Mouse (Mus musculus) kidney, embryonic 14.5 days (tissue): ENCODE results near the gene Pitpna. TPM values are rescaled to one million over a fixed set of nuclear protein-coding genes. Genes with fewer than 3 reads are reported as not detected.
A peak's percentile ranks its signal among the peaks of the same experiment; 100 is the strongest.

Source experiments
- ATAC-seq: fragments of 200-750 bp; cut with Nextera tagmentation; 2 replicates; pipeline ENCODE4 v1.8.0; 2017; ENCODE audit warnings: moderate number of reproducible peaks, mild to moderate bottlenecking, moderate TSS enrichment, moderate library complexity; ENCODE audit not compliant: low FRiP score, low TSS enrichment
- H3K27ac ChIP-seq: fragments of 300-500 bp; sonication (generic); 2 replicates; pipeline ENCODE4 v1.5.1; 2014; ENCODE audit warnings: low read depth, mild to moderate bottlenecking, low read length, moderate library complexity, mixed read lengths
- H3K27me3 ChIP-seq: fragments of 300-500 bp; sonication (generic); 2 replicates; pipeline ENCODE4 v1.6.1; 2014; ENCODE audit warnings: mild to moderate bottlenecking, low read length; ENCODE audit not compliant: control insufficient read depth, insufficient read depth
- H3K36me3 ChIP-seq: fragments of 300-500 bp; sonication (generic); 2 replicates; pipeline ENCODE4 v1.6.1; 2014; ENCODE audit warnings: low read length, mixed read lengths; ENCODE audit not compliant: control insufficient read depth, insufficient read depth
- H3K4me1 ChIP-seq: fragments of 300-500 bp; sonication (generic); 2 replicates; pipeline ENCODE4 v1.6.1; 2014; ENCODE audit warnings: low read length, mixed read lengths; ENCODE audit not compliant: control insufficient read depth, insufficient read depth
- H3K4me2 ChIP-seq: fragments of 300-500 bp; sonication (generic); replicated peaks from 2 replicates; pipeline ENCODE4 v1.6.1; 2014; ENCODE audit warnings: low read depth, mild to moderate bottlenecking, low read length
- H3K4me3 ChIP-seq: fragments of 300-500 bp; sonication (generic); 2 replicates; pipeline ENCODE4 v1.5.1; 2014; ENCODE audit warnings: mild to moderate bottlenecking, low read length
- H3K9ac ChIP-seq: fragments of 300-500 bp; sonication (generic); 2 replicates; pipeline ENCODE4 v1.6.1; 2014; ENCODE audit warnings: low read depth, mild to moderate bottlenecking, low read length, moderate library complexity
- H3K9me3 ChIP-seq: fragments of 300-500 bp; sonication (generic); 2 replicates; pipeline ENCODE4 v1.6.1; 2016; ENCODE audit warnings: low read length; ENCODE audit not compliant: control insufficient read depth
- WGBS: fragments of 180-500 bp; shearing (Covaris S2); extraction: QIAGEN DNeasy Blood & Tissue Kit; methylation state at CpG from one replicate; pipeline ENCODE4 v1.1.7; 2014; 5-methylcytosine and 5-hydroxymethylcytosine counted together
- polyA plus RNA-seq: library from polyadenylated mRNA; unstranded; fragments of >200 nt; fragmentation: Nextera tagmentation; extraction: Ambion mirVana; gene quantifications from 2 replicates; pipeline ENCODE4 v1.2.1, GENCODE M21; 2014

Gene Pitpna
- polyA plus RNA-seq, 1 experiment from 2014 or later: 99.5 TPM

- ATAC-seq: no peak
- Histone ChIP-seq H3K4me1 (peaks cover 25% of the 10 kb centered on the region), H3K36me3 (no peaks in the 10 kb centered on the region), H3K27ac (peak within 1 kb of the TSS; percentile 92), H3K9ac (peak within 1 kb of the TSS; percentile 80), H3K4me3 (peak within 1 kb of the TSS; percentile 73), H3K9me3 (no peaks in the 10 kb centered on the region), H3K4me2 (peak within 1 kb of the TSS; percentile 93), H3K27me3 (no peaks in the 10 kb centered on the region)
- 66% methylated on average over 7 of the region's 7 CpGs for WGBS
Observed at GRCm38 (mm10) chr11:75650311-75650710, 62.4 kb downstream of the Pitpna start, which contains the start of gene Myo1c. TSS of gene Myo1c (plus strand) at chr11:75650504.

GRCm38 (mm10) chr11:75650958-75651425 lies 63.1 kb downstream of the Pitpna start:
- no peak for ATAC-seq
- Histone ChIP-seq H3K9me3 (no peaks in the 10 kb centered on the region), H3K9ac (peak overlapping the region; percentile 80), H3K27ac (peak overlapping the region; percentile 92; the same call in 1 of the 2 replicates), H3K36me3 (no peaks in the 10 kb centered on the region), H3K4me1 (peaks cover 25% of the 10 kb centered on the region), H3K27me3 (no peaks in the 10 kb centered on the region), H3K4me3 (peak overlapping the region; percentile 73), H3K4me2 (peak overlapping the region; percentile 93)
- 48% methylated on average over 13 of the region's 13 CpGs for WGBS

GRCm38 (mm10) chr11:75651426-75652221 lies 63.7 kb downstream of the Pitpna start:
- Histone ChIP-seq H3K27me3 (no peaks in the 10 kb centered on the region), H3K9ac (peak overlapping the region; percentile 80), H3K36me3 (no peaks in the 10 kb centered on the region), H3K27ac (peak overlapping the region; percentile 92), H3K9me3 (no peaks in the 10 kb centered on the region), H3K4me1 (peaks cover 29% of the 10 kb centered on the region), H3K4me2 (peak overlapping the region; percentile 93), H3K4me3 (peak overlapping the region; percentile 73)
- ATAC-seq: peak; percentile 60
- WGBS: under 1% methylated on average over 51 of the region's 54 CpGs

- peak overlapping the region; percentile 92; the same call in 1 of the 2 replicates for H3K27ac ChIP-seq
- 17% methylated on average over 20 of the region's 20 CpGs for WGBS
- H3K27me3 ChIP-seq: no peaks in the 10 kb centered on the region
- peak overlapping the region; percentile 80 for H3K9ac ChIP-seq
- H3K4me2 ChIP-seq: peak overlapping the region; percentile 93
- no peaks in the 10 kb centered on the region for H3K9me3 ChIP-seq
- H3K36me3 ChIP-seq: peaks cover 3% of the 10 kb centered on the region
- H3K4me1 ChIP-seq: peaks cover 35% of the 10 kb centered on the region
- H3K4me3 ChIP-seq: peak overlapping the region; percentile 73
- no peak for ATAC-seq
Observed at GRCm38 (mm10) chr11:75652222-75652941, 64.5 kb downstream of the Pitpna start.

- Histone ChIP-seq H3K9ac (peak overlapping the region; percentile 62; the same call in 1 of the 2 replicates), H3K36me3 (peaks cover 5% of the 10 kb centered on the region), H3K4me2 (peak overlapping the region; percentile 93), H3K9me3 (no peaks in the 10 kb centered on the region), H3K4me3 (peak overlapping the region; percentile 52), H3K27me3 (no peaks in the 10 kb centered on the region), H3K27ac (peak overlapping the region; percentile 77), H3K4me1 (peaks cover 35% of the 10 kb centered on the region)
- ATAC-seq: no peak
- WGBS: 29% methylated on average over 14 of the region's 14 CpGs
Observed at GRCm38 (mm10) chr11:75652942-75653684, 65.2 kb downstream of the Pitpna start.

- peaks cover 8% of the 10 kb centered on the region for H3K36me3 ChIP-seq
- peak; percentile 64 for ATAC-seq
- 1% methylated on average over 41 of the region's 45 CpGs for WGBS
- no peaks in the 10 kb centered on the region for H3K9me3 ChIP-seq
- peak overlapping the region; percentile 52 for H3K4me3 ChIP-seq
- H3K27ac ChIP-seq: peak overlapping the region; percentile 77
- no peaks in the 10 kb centered on the region for H3K27me3 ChIP-seq
- peak overlapping the region; percentile 84 for H3K4me2 ChIP-seq
- H3K4me1 ChIP-seq: peaks cover 35% of the 10 kb centered on the region
- H3K9ac ChIP-seq: peak overlapping the region; percentile 62
Observed at GRCm38 (mm10) chr11:75653781-75654470, 66.0 kb downstream of the Pitpna start.

GRCm38 (mm10) chr11:75654471-75655390 lies 66.8 kb downstream of the Pitpna start:
- Histone ChIP-seq H3K4me2 (peak overlapping the region; percentile 84), H3K27ac (peak overlapping the region; percentile 42; the same call in 1 of the 2 replicates), H3K27me3 (no peaks in the 10 kb centered on the region), H3K9me3 (no peaks in the 10 kb centered on the region), H3K4me3 (peak overlapping the region; percentile 57), H3K9ac (peak overlapping the region; percentile 68; the same call in 1 of the 2 replicates), H3K4me1 (peaks cover 35% of the 10 kb centered on the region), H3K36me3 (peaks cover 10% of the 10 kb centered on the region)
- ATAC-seq: 0 out of 2 replicates have a peak, but pooled peaks have one; percentile 1
- WGBS: 43% methylated on average over 25 of the region's 25 CpGs
